Mouse (Mus musculus): ENCODE data around the gene BC049715.

GRCm38 (mm10) chr6:136837323-136837722, 9.9 kb downstream of the BC049715 start:
- no peak for TF ChIP-seq EP300 (IDR thresholded peaks at IDR 0.05; ENCODE audit: low read depth)
- TF ChIP-seq CTCF (IDR thresholded peaks at IDR 0.05; ENCODE audit: low read depth), result no peak
